Comparison of ENCODE assay signal across 22 mouse cellular contexts in genomic region chr3:63073051-63073450, GRCm38 (mm10).
A peak's percentile ranks its signal among the peaks of the same experiment; 100 is the strongest.
DNase-seq lines count a peak whose midpoint lies in the region; ATAC-seq and TF ChIP-seq lines count a peak whose summit lies in the region.
"Had no signal": no experiment of that assay in that cellular context is flagged by ENCODE, and none has a peak within 500 bp of the region (broad histone marks: within the 10 kb centered on the region; RNA-seq: fewer than 3 reads in every experiment).

No protein-coding gene starts in this region.

- intact Hi-C loops in left cerebral cortex, postnatal 4 days (cut with DNase I), result no loop called here

- H3K27me3 ChIP-seq in lung, postnatal 0 days (replicated peaks; ENCODE audit: insufficient read depth, low read length), result no peaks in the 10 kb centered on the region
- H3K27me3 ChIP-seq in forebrain, postnatal 0 days (ENCODE audit: insufficient read depth, low read length), result no peaks in the 10 kb centered on the region
- H3K27me3 ChIP-seq: CH12.LX; embryonic facial prominence, embryonic 13.5 days; forebrain, embryonic 13.5 days; hindbrain, embryonic 13.5 days had no signal

- ATAC-seq in lung, postnatal 0 days, result no peak
- ATAC-seq in forebrain, postnatal 0 days, result no peak
- ATAC-seq: activated CD4-positive, CD25-positive, alpha-beta regulatory T cell, adult 4 months; forebrain, embryonic 13.5 days; hindbrain, postnatal 0 days had no signal

- DNase-seq in lung, postnatal 0 days (ENCODE audit: low spot score), result peak; percentile 5
- no peak for DNase-seq in lung, postnatal 14 days
- peak; percentile 43 for DNase-seq in Muller cell, postnatal 12 days (ENCODE audit: inconsistent ontology term)
- DNase-seq in brain, adult 2 months (ENCODE audit: low read depth, low spot score), result peak; percentile 3
- no peak for DNase-seq in left cerebral cortex, postnatal 4 days
- no peak for DNase-seq in forebrain, postnatal 0 days
- DNase-seq in urinary bladder, postnatal 10 days (ENCODE audit: low spot score), result no peak
- DNase-seq: adrenal gland, adult 2 months; adrenal gland, postnatal 25 days; cerebellum, adult 9-10 months; cerebellum, postnatal 25 days; gastrocnemius, adult 2 months; gastrocnemius, postnatal 25 days; heart, postnatal 10 days; kidney, adult 11 months had no signal

- no peak overlapping the region for H3K4me2 ChIP-seq in lung, postnatal 0 days (replicated peaks; ENCODE audit: low read depth, low read length)
- H3K4me2 ChIP-seq in forebrain, postnatal 0 days (ENCODE audit: low read depth), result no peak overlapping the region
- H3K4me2 ChIP-seq: embryonic facial prominence, embryonic 13.5 days; forebrain, embryonic 13.5 days; hindbrain, embryonic 13.5 days had no signal

- H3K4me3 ChIP-seq in lung, postnatal 0 days (ENCODE audit: low read depth, low read length), result no peak overlapping the region
- no peak overlapping the region for H3K4me3 ChIP-seq in forebrain, postnatal 0 days (ENCODE audit: low read depth, low read length)
- H3K4me3 ChIP-seq: embryonic facial prominence, embryonic 13.5 days; forebrain, embryonic 13.5 days; gastrocnemius, adult 2 months; heart, embryonic 10.5 days; hindbrain, embryonic 13.5 days had no signal

- H3K9ac ChIP-seq in lung, postnatal 0 days (replicated peaks; ENCODE audit: low read depth), result no peak overlapping the region
- no peak overlapping the region for H3K9ac ChIP-seq in forebrain, postnatal 0 days
- H3K9ac ChIP-seq: embryonic facial prominence, embryonic 13.5 days; forebrain, embryonic 13.5 days; hindbrain, embryonic 13.5 days had no signal

- H3K4me1 ChIP-seq in lung, postnatal 0 days (ENCODE audit: insufficient read depth, low read depth, low read length), result no peaks in the 10 kb centered on the region
- no peaks in the 10 kb centered on the region for H3K4me1 ChIP-seq in forebrain, postnatal 0 days (ENCODE audit: insufficient read depth)
- H3K4me1 ChIP-seq: forebrain, embryonic 13.5 days; hindbrain, embryonic 13.5 days had no signal

- no peak overlapping the region for H3K27ac ChIP-seq in lung, postnatal 0 days (ENCODE audit: low read length)
- no peak overlapping the region for H3K27ac ChIP-seq in forebrain, postnatal 0 days (ENCODE audit: low read depth, low read length)
- H3K27ac ChIP-seq: embryonic facial prominence, embryonic 13.5 days; forebrain, embryonic 13.5 days; gastrocnemius, adult 2 months; hindbrain, embryonic 13.5 days; hindbrain, postnatal 0 days had no signal

- H3K9me3 ChIP-seq in lung, postnatal 0 days (ENCODE audit: low read length), result no peaks in the 10 kb centered on the region
- no peaks in the 10 kb centered on the region for H3K9me3 ChIP-seq in forebrain, postnatal 0 days (ENCODE audit: low read length)
- H3K9me3 ChIP-seq: embryonic facial prominence, embryonic 13.5 days; forebrain, embryonic 13.5 days; heart, embryonic 10.5 days; hindbrain, embryonic 13.5 days had no signal

- no peak for TF ChIP-seq EP300 in lung, postnatal 0 days (IDR thresholded peaks at IDR 0.05)

- no peak for TF ChIP-seq CTCF in lung, postnatal 0 days (IDR thresholded peaks at IDR 0.05)
- no peak for TF ChIP-seq CTCF in forebrain, postnatal 0 days (IDR thresholded peaks at IDR 0.05; ENCODE audit: low read depth)

- H3K36me3 ChIP-seq in lung, postnatal 0 days (ENCODE audit: insufficient read depth, low read length), result no peaks in the 10 kb centered on the region
- no peaks in the 10 kb centered on the region for H3K36me3 ChIP-seq in forebrain, postnatal 0 days (ENCODE audit: insufficient read depth)
- H3K36me3 ChIP-seq: embryonic facial prominence, embryonic 13.5 days; heart, embryonic 10.5 days; hindbrain, embryonic 13.5 days had no signal

Comparison
In these comparisons a context has a peak if more than half of its experiments do, and no peak if none do; other contexts are left out.
1. DNase-seq: peak in lung, postnatal 0 days (single experiment), Muller cell, postnatal 12 days (single experiment) and brain, adult 2 months (single experiment); none in lung, postnatal 14 days (single experiment), left cerebral cortex, postnatal 4 days (single experiment), forebrain, postnatal 0 days (single experiment) and urinary bladder, postnatal 10 days (single experiment).